Mouse (Mus musculus): ENCODE results near the gene Epha10. TPM values are rescaled to one million over a fixed set of nuclear protein-coding genes. Genes with fewer than 3 reads are reported as not detected.

Gene Epha10
- total RNA-seq, 4 experiments from 2014 or later = 36.6 to 40.5 (median 39.2) TPM

Other genes with a start within 250 kb of the Epha10 start
- gene Pou3f1, start 224.1 kb upstream of the Epha10 start, total RNA-seq (2022) = 10 to 100 TPM; 15.9 to 20.5 (median 18.3) TPM
- gene Utp11, start 187.3 kb upstream of the Epha10 start, total RNA-seq (2022) = 10 to 100 TPM; 13.2 to 16.9 (median 16.3) TPM
- gene Fhl3, start 180.2 kb upstream of the Epha10 start, total RNA-seq (2022) = 1 to 10 TPM; 1.4 to 3.1 (median 1.7) TPM
- 10 to 100 TPM; 32.4 to 39.9 (median 35.4) TPM for gene Sf3a3, start 166.1 kb upstream of the Epha10 start, total RNA-seq (2022)
- 10 to 100 TPM; 37.0 to 47.9 (median 44.4) TPM for gene Inpp5b, start 139.0 kb upstream of the Epha10 start, total RNA-seq (2022)
- gene Mtf1, start 78.8 kb upstream of the Epha10 start, total RNA-seq (2022) = 10 to 100 TPM; 22.0 to 29.3 (median 25.0) TPM
- gene Yrdc, start 30.2 kb upstream of the Epha10 start, total RNA-seq (2022) = 10 to 100 TPM; 30.5 to 41.1 (median 38.8) TPM
- gene 1110065P20Rik, start 29.7 kb upstream of the Epha10 start, total RNA-seq (2022) = 10 to 100 TPM; 66.4 to 70.2 (median 67.8) TPM
- gene Maneal, start 18.7 kb upstream of the Epha10 start, total RNA-seq (2022) = 10 to 100 TPM; 53.2 to 61.4 (median 57.1) TPM
- 10 to 100 TPM; 19.6 to 24.4 (median 21.4) TPM for gene 9930104L06Rik, start 56.1 kb downstream of the Epha10 start, total RNA-seq (2022)
- gene Cdca8, start 58.4 kb downstream of the Epha10 start, total RNA-seq (2022) = 1 to 10 TPM; 1.4 to 2.1 (median 1.7) TPM
- 10 to 100 TPM; 14.0 to 18.9 (median 15.1) TPM for gene Rspo1, start 105.5 kb downstream of the Epha10 start, total RNA-seq (2022)
- gene Gnl2, start 135.7 kb downstream of the Epha10 start, total RNA-seq (2022) = 10 to 100 TPM; 54.2 to 67.7 (median 64.1) TPM
- under 1 TPM; 0.38 to 0.77 (median 0.69) TPM for gene Dnali1, start 184.8 kb downstream of the Epha10 start, total RNA-seq (2022)
- 10 to 100 TPM; 12.0 to 15.5 (median 13.5) TPM for gene Snip1, start 185.8 kb downstream of the Epha10 start, total RNA-seq (2022)
- 100 to 1,000 TPM; 108 to 125 (median 110) TPM for gene Meaf6, start 204.2 kb downstream of the Epha10 start, total RNA-seq (2022)
- gene Zc3h12a, start 246.9 kb downstream of the Epha10 start, total RNA-seq (2022) = 1 to 10 TPM in 3 of 4 experiments, under 1 TPM in 1; 0.57 to 2.9 (median 1.5) TPM

Measured in left cerebral cortex, adult 8-10 months (tissue).